Mouse (Mus musculus): ENCODE measurements around the gene Adamtsl2.

- TF ChIP-seq CTCF (IDR thresholded peaks at IDR 0.05; ENCODE audit: low read depth) (no peak), EP300 (IDR thresholded peaks at IDR 0.05; ENCODE audit: low read depth) (no peak)
Observed at GRCm38 (mm10) chr2:27084963-27085362, 5.8 kb downstream of the Adamtsl2 start.

Data from liver, embryonic 14.5 days (tissue).